Mouse (Mus musculus) hindlimb bud, embryonic 11.5 days (tissue): Measurements from ENCODE around the gene Phf13.

ENCODE experiments used
- DNase-seq: peaks from one replicate; pipeline ENCODE4 v3.0.0-alpha.2; 2012; ENCODE audit warnings: low read depth, low spot score; ENCODE audit errors: extremely low spot score

The Phf13 gene

GRCm38 (mm10) chr4:151993035-151993434, 3.0 kb downstream of the Phf13 start:
- no peak for DNase-seq

GRCm38 (mm10) chr4:151992091-151992490, 4.0 kb downstream of the Phf13 start:
- DNase-seq = no peak

DNA sequence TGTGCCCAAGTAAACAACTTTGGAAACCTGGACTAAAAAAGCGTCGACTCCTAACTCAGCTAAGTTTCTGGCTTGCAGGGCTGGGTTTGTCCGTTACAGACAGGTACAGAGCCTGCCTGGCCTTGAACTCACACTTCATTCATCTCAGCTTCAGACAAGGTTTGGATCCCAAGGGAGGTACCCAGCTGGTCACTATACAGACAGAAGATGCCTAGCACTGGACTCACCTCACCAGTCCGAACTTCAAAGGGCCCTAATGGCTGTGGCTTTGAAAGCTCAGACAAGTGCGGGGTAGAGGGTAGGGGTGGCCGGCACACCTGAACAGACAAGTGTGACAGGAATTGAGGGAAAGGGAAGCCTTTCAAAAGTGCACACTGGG, 7.0 kb downstream of the Phf13 start:
- DNase-seq = no peak

DNA sequence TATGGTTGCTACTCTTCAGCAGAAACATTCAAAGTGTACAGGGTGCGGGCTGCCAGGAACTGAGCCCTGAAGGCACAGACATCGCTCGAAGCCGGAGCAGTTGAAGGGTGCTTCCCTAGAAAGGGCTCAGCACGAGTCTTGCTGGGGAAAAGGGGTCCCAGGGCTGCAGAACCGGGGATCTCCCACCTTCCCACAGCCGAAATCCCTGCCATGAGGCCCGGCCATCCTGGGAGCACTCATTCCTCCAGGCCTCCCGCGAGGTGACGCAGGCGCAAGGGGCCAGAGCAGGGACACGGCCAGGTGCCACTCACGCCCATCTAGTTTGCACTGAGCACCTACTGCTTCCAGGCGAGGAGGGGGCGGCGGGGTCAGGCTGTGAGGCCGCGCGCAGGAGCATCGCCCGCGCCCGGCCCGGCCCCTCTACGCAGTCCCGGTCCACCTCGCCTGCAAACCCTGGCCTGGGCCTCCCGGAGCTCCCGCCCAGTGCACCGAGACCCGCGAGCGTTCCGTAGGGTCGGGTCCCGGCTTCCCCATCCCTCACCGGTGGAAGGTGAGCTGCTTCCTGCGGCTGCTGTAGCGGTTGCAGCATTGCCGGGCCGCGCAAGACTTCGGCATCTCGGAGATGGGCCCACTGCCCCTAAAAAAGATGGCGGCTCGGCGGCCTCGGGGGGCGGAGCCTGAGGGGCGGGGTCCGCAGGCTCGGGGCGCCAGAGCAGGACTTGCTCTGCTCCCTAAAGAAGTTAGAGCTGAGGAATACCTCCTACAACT, 7.5 kb downstream of the Phf13 start, which contains the start of gene Thap3:
TSS of gene Thap3 (minus strand) at position 656 of the 768 bp plus-strand sequence.
- DNase-seq = no peak

DNA sequence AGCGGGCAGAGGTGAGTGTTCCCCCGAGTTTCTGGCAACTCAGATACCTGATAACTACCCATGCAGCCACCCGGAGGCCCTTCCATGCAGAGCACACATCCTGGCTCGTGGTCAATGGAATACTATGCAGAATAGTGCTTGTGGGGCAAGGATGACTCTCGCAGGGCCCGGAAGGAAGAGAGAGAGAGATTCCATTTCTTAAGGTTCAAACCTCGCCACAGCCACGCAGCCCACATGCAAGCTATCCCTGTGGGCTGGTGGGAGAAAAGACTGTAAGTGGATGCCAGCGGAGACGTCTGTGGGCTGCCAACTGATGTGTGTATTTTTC, 8.1 kb downstream of the Phf13 start:
- no peak for DNase-seq

DNA sequence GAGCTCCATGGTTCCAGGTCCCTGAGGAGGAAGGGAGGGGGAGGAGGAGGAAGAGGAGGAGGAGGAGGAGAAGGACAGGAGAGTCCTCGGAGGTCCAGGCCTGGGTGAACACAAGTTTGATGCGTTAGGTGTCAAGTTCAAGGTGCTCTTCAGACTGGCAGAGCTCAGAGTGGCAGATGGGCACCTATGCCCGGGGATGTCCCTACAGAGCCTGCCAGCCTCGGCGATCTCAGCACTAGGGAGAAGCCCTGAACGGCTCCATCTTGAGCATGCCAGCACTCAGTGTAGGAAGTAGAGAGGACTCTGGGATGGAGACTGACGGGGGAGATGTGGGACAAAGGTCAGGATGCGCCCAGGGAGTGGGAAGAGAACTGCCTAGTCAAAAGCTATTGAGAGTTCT, 9.4 kb downstream of the Phf13 start:
- DNase-seq = no peak

DNA sequence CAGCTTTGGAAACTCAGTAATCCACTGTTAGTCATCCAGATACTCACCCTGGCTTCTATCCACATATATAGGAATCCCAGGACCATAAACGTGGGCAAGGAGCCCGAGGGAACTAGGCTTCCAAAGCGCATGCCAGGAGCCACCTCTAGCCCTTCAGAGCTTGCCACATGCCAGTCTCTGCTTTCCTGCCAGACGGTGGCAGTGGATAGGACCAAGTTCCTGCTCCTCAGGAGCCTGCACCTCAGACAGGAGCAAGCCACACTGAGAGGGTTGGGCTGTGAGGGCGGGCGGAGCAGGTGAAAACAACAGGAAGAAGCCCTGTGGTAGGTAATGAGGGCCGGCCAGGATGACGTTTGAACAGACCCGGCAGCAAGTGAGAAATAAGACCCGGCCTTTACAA, 10.2 kb downstream of the Phf13 start:
- no peak for DNase-seq

GRCm38 (mm10) chr4:151983560-151983959, 12.5 kb downstream of the Phf13 start:
- no peak for DNase-seq

DNA sequence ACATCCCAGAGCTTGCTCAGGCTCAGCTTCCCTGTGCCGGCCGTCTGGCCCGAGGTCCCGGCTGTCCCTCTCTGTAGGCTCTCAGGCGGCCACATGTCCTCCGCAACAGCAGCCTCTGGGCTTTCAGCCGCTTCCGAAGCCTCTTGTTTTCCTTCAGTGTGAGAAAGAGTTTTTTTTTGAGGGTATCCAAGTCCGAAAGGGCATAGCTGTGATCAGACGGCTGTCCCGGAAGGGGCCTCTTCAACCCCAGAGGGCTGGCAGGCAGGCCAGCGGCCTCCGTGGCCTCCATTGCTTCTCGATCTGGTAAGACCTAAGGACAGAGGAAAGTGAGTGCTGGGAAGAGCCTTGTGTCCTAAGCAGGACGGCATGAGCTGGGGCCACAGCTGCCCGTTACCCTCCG, 13.0 kb downstream of the Phf13 start:
- no peak for DNase-seq

DNA sequence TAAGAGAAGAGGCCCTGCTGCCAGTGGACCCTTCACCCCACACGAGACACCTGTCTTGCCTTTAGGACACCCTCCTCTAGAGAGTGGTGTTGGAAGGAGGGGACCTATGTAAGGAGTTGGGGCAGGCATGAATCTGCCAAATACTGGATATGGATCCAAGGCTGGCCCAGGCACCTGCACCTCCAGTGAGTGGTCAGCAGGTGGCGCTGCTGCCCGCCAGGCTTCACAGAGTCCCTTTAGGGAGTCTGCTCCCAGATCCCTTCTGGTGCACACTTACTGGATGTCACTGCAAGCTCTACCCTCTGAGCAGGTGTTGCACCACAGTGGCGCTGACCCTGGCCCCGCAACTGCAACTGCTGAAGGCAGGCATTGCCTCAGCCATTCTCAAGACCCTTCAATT, 14.7 kb downstream of the Phf13 start:
- DNase-seq = no peak

DNA sequence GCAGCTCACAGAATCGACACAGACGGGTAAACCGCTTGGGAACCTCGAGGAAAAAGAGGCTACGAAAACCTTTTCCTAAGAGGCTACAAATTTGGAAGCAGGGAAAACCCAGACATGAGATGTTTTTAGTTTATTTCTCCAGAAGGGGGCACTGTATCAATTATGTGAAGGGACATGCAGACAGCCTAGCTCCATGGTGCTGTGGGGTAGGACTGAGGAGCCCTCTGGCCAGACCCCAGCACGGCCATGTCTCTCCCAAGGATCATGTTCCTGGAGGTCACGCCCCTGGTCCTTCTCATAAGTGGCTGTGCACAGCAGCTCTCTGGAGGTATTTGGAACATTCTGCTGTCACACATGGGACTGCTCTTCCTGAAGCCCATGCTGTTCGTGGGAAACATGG, 15.4 kb downstream of the Phf13 start:
- DNase-seq = no peak

- no peak for DNase-seq
Observed at GRCm38 (mm10) chr4:151977748-151978147, 18.3 kb downstream of the Phf13 start.

- DNase-seq = no peak
Observed at GRCm38 (mm10) chr4:151975441-151975840, 20.6 kb downstream of the Phf13 start.

GRCm38 (mm10) chr4:151972221-151972967, 23.7 kb downstream of the Phf13 start:
- no peak for DNase-seq

DNA sequence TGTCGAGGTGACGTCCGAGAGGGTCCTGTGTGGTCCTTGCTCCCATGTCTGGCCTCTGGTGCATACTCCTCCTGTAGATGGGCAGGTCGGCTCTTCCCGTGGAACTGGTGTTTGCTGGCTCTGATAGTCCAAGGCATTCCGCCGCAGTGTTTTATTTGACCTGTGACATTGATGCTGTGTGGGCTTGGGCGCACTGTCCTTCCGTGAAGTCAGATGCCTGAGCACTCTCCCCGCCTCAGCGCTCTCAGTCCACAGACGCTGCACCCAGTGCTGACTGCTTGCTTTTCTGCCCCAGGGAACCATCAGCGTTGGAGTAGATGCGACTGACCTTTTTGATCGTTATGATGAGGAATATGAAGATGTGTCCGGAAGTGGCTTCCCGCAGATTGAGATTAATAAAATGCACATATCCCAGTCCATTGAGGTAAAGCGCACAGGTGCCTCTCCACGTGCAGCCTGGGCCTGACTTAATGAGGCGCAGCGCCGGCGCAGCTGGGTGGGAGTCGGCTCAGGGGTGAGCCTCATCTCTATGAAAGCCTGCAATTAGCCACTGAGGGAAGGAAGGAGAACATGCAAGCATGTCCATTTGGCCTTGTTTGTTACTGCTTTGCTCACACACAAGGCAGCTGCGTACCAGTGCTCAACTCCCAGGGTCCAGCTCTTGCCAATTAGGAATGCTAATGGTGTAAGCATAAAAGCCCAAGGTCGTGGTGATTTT, 27.7 kb downstream of the Phf13 start:
- no peak for DNase-seq

GRCm38 (mm10) chr4:151962817-151963216, 33.2 kb downstream of the Phf13 start:
- no peak for DNase-seq

GRCm38 (mm10) chr4:151960513-151960854, 35.6 kb downstream of the Phf13 start:
- no peak for DNase-seq

DNA sequence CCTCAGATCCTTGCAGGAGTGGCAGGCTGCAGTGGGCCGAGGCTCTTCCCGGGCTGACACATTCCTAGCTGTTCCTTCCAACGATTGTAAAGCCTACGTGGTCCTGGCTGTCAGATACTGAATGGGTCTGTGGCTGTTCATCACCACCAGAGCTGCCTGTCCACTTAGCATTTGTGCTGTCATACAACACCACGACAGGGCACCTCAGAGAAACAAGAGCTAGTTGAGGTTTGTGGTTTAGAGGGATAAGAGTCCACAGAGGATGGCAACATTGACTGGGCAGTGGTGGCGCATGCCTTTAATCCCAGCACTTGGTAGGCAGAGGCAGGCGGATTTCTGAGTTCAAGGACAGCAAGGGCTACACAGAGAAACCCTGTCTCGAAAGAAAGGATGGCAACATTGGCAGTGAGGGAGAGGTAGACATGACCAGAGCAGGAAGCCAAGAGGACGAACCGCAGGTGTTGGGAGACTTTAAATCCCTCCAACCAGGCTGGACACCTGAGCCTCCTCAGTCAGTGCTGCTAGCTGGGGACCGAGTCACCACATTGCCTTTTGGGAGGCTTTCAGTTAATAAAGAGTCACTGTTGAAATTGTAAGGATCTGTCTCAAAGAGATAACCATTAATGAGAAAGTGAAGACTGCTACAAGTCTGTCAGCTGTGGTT, 36.1 kb downstream of the Phf13 start:
- DNase-seq = no peak

DNA sequence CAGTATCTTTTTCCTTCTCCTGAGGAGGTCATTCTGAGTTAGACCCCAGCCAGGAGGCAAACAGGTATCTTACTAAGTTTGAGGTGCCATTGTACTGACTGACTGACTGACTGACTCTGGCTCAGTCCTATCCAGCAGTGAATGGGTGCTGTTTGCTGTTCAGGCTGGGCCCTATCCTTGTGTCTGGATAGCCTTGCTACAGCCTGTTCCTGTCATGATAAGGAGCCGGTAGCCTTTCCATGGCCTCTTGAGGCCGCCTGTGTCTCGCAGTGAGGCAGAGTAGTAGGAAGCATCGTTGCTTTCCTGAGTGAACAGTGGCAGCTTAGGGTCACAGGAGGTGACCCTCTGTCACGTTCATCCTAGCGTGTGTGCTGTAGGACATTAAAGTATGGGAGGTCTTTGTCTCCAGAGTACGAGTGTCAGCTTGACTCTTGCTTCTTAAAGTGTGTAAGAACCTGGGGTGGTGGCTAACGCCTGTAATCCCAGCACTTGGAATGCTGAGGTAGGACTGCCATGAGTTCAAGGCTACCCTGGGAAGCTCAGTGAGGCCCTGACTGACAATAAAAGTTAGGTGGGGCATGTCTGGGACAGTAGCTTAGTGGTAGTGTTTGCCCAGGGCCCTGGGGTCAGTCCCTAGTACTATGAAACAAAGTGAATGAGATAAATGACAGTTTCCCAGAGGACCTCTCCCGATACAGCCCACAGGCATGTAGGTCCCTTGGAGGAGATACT, 38.3 kb downstream of the Phf13 start:
- no peak for DNase-seq

GRCm38 (mm10) chr4:151955791-151956190, 40.3 kb downstream of the Phf13 start:
- no peak for DNase-seq

- no peak for DNase-seq
Observed at GRCm38 (mm10) chr4:151953209-151953608, 42.8 kb downstream of the Phf13 start.
